Mouse (Mus musculus): ENCODE measurements around the gene Olfr818. TPM values are rescaled to one million over a fixed set of nuclear protein-coding genes. Genes with fewer than 3 reads are reported as not detected.
"Not testable (repeated sequence)": the region's sequence is repeated elsewhere in the genome, so short reads cannot be mapped to it uniquely, and the experiment has no call there.

Olfr818 gene
- not detected in 2 replicates for polyA plus RNA-seq (2015; fragmentation: Nextera tagmentation; extraction: Ambion mirVana)

GRCm38 (mm10) chr10:129949000-129949399 is at the start of gene Olfr818:
TSS of gene Olfr818 (minus strand) at chr10:129949100.
- no peak for ATAC-seq
- Histone ChIP-seq H3K9me3 (replicated peaks; ENCODE audit: control insufficient read depth, low read length, poor library complexity, severe bottlenecking) (no peaks in the 10 kb centered on the region), H3K27ac (ENCODE audit: low read length) (no peak within 1 kb of the TSS), H3K27me3 (ENCODE audit: control insufficient read depth, insufficient read depth, low read depth, low read length) (no peaks in the 10 kb centered on the region), H3K36me3 (ENCODE audit: control insufficient read depth, insufficient read depth, low read length) (no peaks in the 10 kb centered on the region), H3K4me2 (ENCODE audit: low read length) (no peak within 1 kb of the TSS), H3K9ac (ENCODE audit: low read depth, low read length) (no peak within 1 kb of the TSS), H3K4me3 (ENCODE audit: low read depth, low read length) (no peak within 1 kb of the TSS), H3K4me1 (ENCODE audit: control insufficient read depth, insufficient read depth, low read length) (no peaks in the 10 kb centered on the region)
- 91% methylated on average over 2 of the region's 2 CpGs for WGBS

- not testable (repeated sequence) for H3K36me3 ChIP-seq (ENCODE audit: control insufficient read depth, insufficient read depth, low read length); ATAC-seq; H3K27ac ChIP-seq (ENCODE audit: low read length); H3K9ac ChIP-seq (ENCODE audit: low read depth, low read length); H3K9me3 ChIP-seq (replicated peaks; ENCODE audit: control insufficient read depth, low read length, poor library complexity, severe bottlenecking); H3K4me3 ChIP-seq (ENCODE audit: low read depth, low read length); H3K4me1 ChIP-seq (ENCODE audit: control insufficient read depth, insufficient read depth, low read length); H3K4me2 ChIP-seq (ENCODE audit: low read length); H3K27me3 ChIP-seq (ENCODE audit: control insufficient read depth, insufficient read depth, low read depth, low read length)
- WGBS, result no CpG with 5 or more reads among the region's 1 CpGs
These were observed 36.1 kb upstream of the Olfr818 start, which contains the start of gene Gm10310 for GRCm38 (mm10) chr10:129984962-129985361. TSS of gene Gm10310 (minus strand) at chr10:129985062.

- not testable (repeated sequence) for H3K4me1 ChIP-seq (ENCODE audit: control insufficient read depth, insufficient read depth, low read length); H3K4me2 ChIP-seq (ENCODE audit: low read length); H3K9me3 ChIP-seq (replicated peaks; ENCODE audit: control insufficient read depth, low read length, poor library complexity, severe bottlenecking); H3K36me3 ChIP-seq (ENCODE audit: control insufficient read depth, insufficient read depth, low read length); H3K27ac ChIP-seq (ENCODE audit: low read length); H3K27me3 ChIP-seq (ENCODE audit: control insufficient read depth, insufficient read depth, low read depth, low read length); H3K9ac ChIP-seq (ENCODE audit: low read depth, low read length); ATAC-seq; H3K4me3 ChIP-seq (ENCODE audit: low read depth, low read length)
- WGBS, result no CpG with 5 or more reads among the region's 3 CpGs
These were observed 33.0 kb upstream of the Olfr818 start for GRCm38 (mm10) chr10:129981867-129982266.

GRCm38 (mm10) chr10:129976040-129976439 is 27.1 kb upstream of the Olfr818 start, which contains the start of gene Olfr247:
TSS of gene Olfr247 (minus strand) at chr10:129976140.
- ATAC-seq; H3K4me1 ChIP-seq (ENCODE audit: control insufficient read depth, insufficient read depth, low read length); H3K27ac ChIP-seq (ENCODE audit: low read length); H3K4me3 ChIP-seq (ENCODE audit: low read depth, low read length); H3K27me3 ChIP-seq (ENCODE audit: control insufficient read depth, insufficient read depth, low read depth, low read length); H3K36me3 ChIP-seq (ENCODE audit: control insufficient read depth, insufficient read depth, low read length); H3K9ac ChIP-seq (ENCODE audit: low read depth, low read length); H3K9me3 ChIP-seq (replicated peaks; ENCODE audit: control insufficient read depth, low read length, poor library complexity, severe bottlenecking); H3K4me2 ChIP-seq (ENCODE audit: low read length): not testable (repeated sequence)
- no CpG with 5 or more reads among the region's 2 CpGs for WGBS

GRCm38 (mm10) chr10:129972994-129973393 is 24.1 kb upstream of the Olfr818 start:
- not testable (repeated sequence) for H3K4me1 ChIP-seq (ENCODE audit: control insufficient read depth, insufficient read depth, low read length); H3K9ac ChIP-seq (ENCODE audit: low read depth, low read length); H3K4me3 ChIP-seq (ENCODE audit: low read depth, low read length); H3K36me3 ChIP-seq (ENCODE audit: control insufficient read depth, insufficient read depth, low read length); H3K4me2 ChIP-seq (ENCODE audit: low read length); H3K27ac ChIP-seq (ENCODE audit: low read length); H3K27me3 ChIP-seq (ENCODE audit: control insufficient read depth, insufficient read depth, low read depth, low read length); ATAC-seq; H3K9me3 ChIP-seq (replicated peaks; ENCODE audit: control insufficient read depth, low read length, poor library complexity, severe bottlenecking)
- no CpG with 5 or more reads among the region's 3 CpGs for WGBS

GRCm38 (mm10) chr10:129967166-129967565 is 18.3 kb upstream of the Olfr818 start, which contains the start of gene Olfr819:
TSS of gene Olfr819 (minus strand) at chr10:129967266.
- not testable (repeated sequence) for H3K9me3 ChIP-seq (replicated peaks; ENCODE audit: control insufficient read depth, low read length, poor library complexity, severe bottlenecking); H3K4me3 ChIP-seq (ENCODE audit: low read depth, low read length); H3K36me3 ChIP-seq (ENCODE audit: control insufficient read depth, insufficient read depth, low read length); H3K4me2 ChIP-seq (ENCODE audit: low read length); H3K4me1 ChIP-seq (ENCODE audit: control insufficient read depth, insufficient read depth, low read length); H3K27me3 ChIP-seq (ENCODE audit: control insufficient read depth, insufficient read depth, low read depth, low read length); H3K9ac ChIP-seq (ENCODE audit: low read depth, low read length); ATAC-seq; H3K27ac ChIP-seq (ENCODE audit: low read length)
- WGBS, result 90% methylated on average over 2 of the region's 2 CpGs

- not testable (repeated sequence) for H3K9ac ChIP-seq (ENCODE audit: low read depth, low read length); H3K27ac ChIP-seq (ENCODE audit: low read length); H3K4me3 ChIP-seq (ENCODE audit: low read depth, low read length); H3K9me3 ChIP-seq (replicated peaks; ENCODE audit: control insufficient read depth, low read length, poor library complexity, severe bottlenecking); ATAC-seq; H3K27me3 ChIP-seq (ENCODE audit: control insufficient read depth, insufficient read depth, low read depth, low read length); H3K4me2 ChIP-seq (ENCODE audit: low read length); H3K36me3 ChIP-seq (ENCODE audit: control insufficient read depth, insufficient read depth, low read length); H3K4me1 ChIP-seq (ENCODE audit: control insufficient read depth, insufficient read depth, low read length)
- WGBS, result 100% methylated on average over 2 of the region's 3 CpGs
These were observed 17.3 kb upstream of the Olfr818 start for GRCm38 (mm10) chr10:129966232-129966631.

GRCm38 (mm10) chr10:129915497-129915896 is 33.4 kb downstream of the Olfr818 start, which contains the start of gene Olfr816:
TSS of gene Olfr816 (minus strand) at chr10:129915597.
- no peak within 1 kb of the TSS for H3K4me3 ChIP-seq (ENCODE audit: low read depth, low read length)
- H3K4me1 ChIP-seq (ENCODE audit: control insufficient read depth, insufficient read depth, low read length), result no peaks in the 10 kb centered on the region
- 58% methylated on average over 1 of the region's 1 CpGs for WGBS
- H3K36me3 ChIP-seq (ENCODE audit: control insufficient read depth, insufficient read depth, low read length), result no peaks in the 10 kb centered on the region
- H3K4me2 ChIP-seq (ENCODE audit: low read length), result no peak within 1 kb of the TSS
- H3K9ac ChIP-seq (ENCODE audit: low read depth, low read length), result no peak within 1 kb of the TSS
- no peak for ATAC-seq
- no peaks in the 10 kb centered on the region for H3K27me3 ChIP-seq (ENCODE audit: control insufficient read depth, insufficient read depth, low read depth, low read length)
- no peak within 1 kb of the TSS for H3K27ac ChIP-seq (ENCODE audit: low read length)
- H3K9me3 ChIP-seq (replicated peaks; ENCODE audit: control insufficient read depth, low read length, poor library complexity, severe bottlenecking), result no peaks in the 10 kb centered on the region

GRCm38 (mm10) chr10:129905767-129906166 is 43.1 kb downstream of the Olfr818 start, which contains the start of gene Olfr815:
TSS of gene Olfr815 (minus strand) at chr10:129905867.
- ATAC-seq; H3K9ac ChIP-seq (ENCODE audit: low read depth, low read length); H3K4me3 ChIP-seq (ENCODE audit: low read depth, low read length); H3K36me3 ChIP-seq (ENCODE audit: control insufficient read depth, insufficient read depth, low read length); H3K9me3 ChIP-seq (replicated peaks; ENCODE audit: control insufficient read depth, low read length, poor library complexity, severe bottlenecking); H3K4me1 ChIP-seq (ENCODE audit: control insufficient read depth, insufficient read depth, low read length); H3K4me2 ChIP-seq (ENCODE audit: low read length); H3K27ac ChIP-seq (ENCODE audit: low read length); H3K27me3 ChIP-seq (ENCODE audit: control insufficient read depth, insufficient read depth, low read depth, low read length): not testable (repeated sequence)
- WGBS, result no CpG with 5 or more reads among the region's 1 CpGs

Data from midbrain, embryonic 16.5 days (tissue).